Mouse (Mus musculus) c-Kit-positive CD71-negative TER-119-negative erythroid progenitor cells, embryonic 14.5 days (primary cell): ENCODE measurements around the gene Llgl2.
"Not testable (repeated sequence)": the region's sequence is repeated elsewhere in the genome, so short reads cannot be mapped to it uniquely, and the experiment has no call there.

ENCODE experiments used
- DNase-seq: peaks from one replicate; pipeline ENCODE4 v3.0.0-alpha.2; 2013; ENCODE audit warnings: low read depth

Gene Llgl2

GRCm38 (mm10) chr11:115836656-115837395 is 13.0 kb downstream of the Llgl2 start:
- DNase-seq, result no peak

GRCm38 (mm10) chr11:115837606-115838345 is 13.9 kb downstream of the Llgl2 start:
- DNase-seq, result no peak

- no peak for DNase-seq
Measured at GRCm38 (mm10) chr11:115838895-115839311, 15.1 kb downstream of the Llgl2 start.

- DNase-seq, result no peak
Measured at GRCm38 (mm10) chr11:115839732-115840131, 15.9 kb downstream of the Llgl2 start.

GRCm38 (mm10) chr11:115841044-115841443 is 17.2 kb downstream of the Llgl2 start:
- no peak for DNase-seq

- peak; percentile 32 for DNase-seq
Measured at GRCm38 (mm10) chr11:115841961-115842550, 18.2 kb downstream of the Llgl2 start.

GRCm38 (mm10) chr11:115843141-115843890 is 19.5 kb downstream of the Llgl2 start:
- no peak for DNase-seq

- no peak for DNase-seq
Measured at GRCm38 (mm10) chr11:115843891-115844239, 20.0 kb downstream of the Llgl2 start.

GRCm38 (mm10) chr11:115844240-115844639 is 20.4 kb downstream of the Llgl2 start:
- DNase-seq, result no peak

- no peak for DNase-seq
Measured at GRCm38 (mm10) chr11:115845819-115846218, 22.0 kb downstream of the Llgl2 start.

GRCm38 (mm10) chr11:115854674-115855073 is 30.8 kb downstream of the Llgl2 start:
- no peak for DNase-seq

- not testable (repeated sequence) for DNase-seq
Measured at GRCm38 (mm10) chr11:115857146-115857545, 33.3 kb downstream of the Llgl2 start.

GRCm38 (mm10) chr11:115857936-115858335 is 34.1 kb downstream of the Llgl2 start:
- DNase-seq, result no peak

- no peak for DNase-seq
Measured at GRCm38 (mm10) chr11:115858354-115858753, 34.5 kb downstream of the Llgl2 start, which contains the start of gene Myo15b. Myo15b (plus strand) TSS chr11:115858406.

- DNase-seq, result peak; percentile 77
Measured at GRCm38 (mm10) chr11:115859143-115859945, 35.5 kb downstream of the Llgl2 start.

- DNase-seq, result no peak
Measured at GRCm38 (mm10) chr11:115863895-115864294, 40.0 kb downstream of the Llgl2 start.

GRCm38 (mm10) chr11:115869393-115869792 is 45.5 kb downstream of the Llgl2 start:
- peak; percentile 50 for DNase-seq

GRCm38 (mm10) chr11:115872437-115872836 is 48.6 kb downstream of the Llgl2 start:
- no peak for DNase-seq

- no peak for DNase-seq
Measured at GRCm38 (mm10) chr11:115875935-115876334, 52.1 kb downstream of the Llgl2 start.

- DNase-seq, result no peak
Measured at GRCm38 (mm10) chr11:115876438-115876837, 52.6 kb downstream of the Llgl2 start.

GRCm38 (mm10) chr11:115877174-115877755 is 53.4 kb downstream of the Llgl2 start:
- no peak for DNase-seq
